Mouse (Mus musculus) cerebral cortex, adult 2 months (tissue): ENCODE measurements around the gene Pds5a.

Experiments used
- WGBS: fragments of 180-500 bp; shearing (Covaris S2); methylation state at CpG from one replicate; pipeline ENCODE4 v1.1.7; 2018; 5-methylcytosine and 5-hydroxymethylcytosine counted together

Gene Pds5a

DNA sequence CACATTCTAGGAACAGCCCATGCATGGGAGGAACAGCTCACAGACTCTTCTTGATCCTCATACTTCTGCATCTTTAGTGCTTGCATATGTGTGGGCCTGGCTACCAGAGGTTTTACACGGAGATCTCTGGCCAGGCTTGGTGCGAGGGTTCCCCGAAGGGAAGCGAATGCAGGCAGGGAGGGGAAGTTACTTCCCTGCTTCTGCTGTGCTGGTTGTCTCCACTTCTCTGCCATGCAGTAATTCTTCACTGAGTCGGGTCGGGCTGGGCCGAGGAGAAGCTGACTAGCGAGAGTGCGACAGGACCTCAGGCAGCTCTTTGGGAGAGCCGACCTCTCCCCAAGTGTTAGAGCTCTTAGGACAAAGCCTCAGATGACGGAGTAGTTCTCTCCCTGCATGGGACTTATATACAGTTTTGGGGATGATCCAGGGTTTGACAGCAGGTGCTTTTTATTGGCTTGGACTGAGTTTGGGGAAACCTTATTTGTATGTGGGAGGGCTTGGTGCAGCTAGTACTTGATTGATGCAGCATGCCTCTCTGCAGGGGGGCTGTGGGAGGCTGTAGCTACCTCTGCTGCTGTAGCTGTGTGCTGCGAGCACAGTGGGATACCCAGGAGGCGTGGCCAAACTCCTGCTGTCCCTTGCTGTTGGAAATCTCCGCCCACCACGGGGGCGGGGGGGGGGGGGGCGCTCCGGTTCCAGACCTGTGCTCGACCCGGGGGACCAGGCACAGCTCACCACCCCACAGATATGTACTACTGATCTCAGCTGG is 136.8 kb downstream of the Pds5a start:
- 40% methylated on average over 19 of the region's 20 CpGs for WGBS
